In genomic region chr13:71211363-71211762, GRCm38 (mm10) we compare ENCODE assay signal across 16 mouse cellular contexts.
"Had no signal": no experiment of that assay in that cellular context is flagged by ENCODE, and none has a peak within 500 bp of the region (broad histone marks: within the 10 kb centered on the region; RNA-seq: fewer than 3 reads in every experiment).

No protein-coding gene starts in this region.

- H3K4me2 ChIP-seq: limb, embryonic 12.5 days; limb, embryonic 15.5 days; liver, embryonic 11.5 days; lung, embryonic 14.5 days; stomach, embryonic 15.5 days had no signal

- H3K9me3 ChIP-seq: limb, embryonic 12.5 days; limb, embryonic 15.5 days; stomach, embryonic 15.5 days had no signal

- H3K36me3 ChIP-seq: limb, embryonic 12.5 days; limb, embryonic 15.5 days; stomach, embryonic 15.5 days had no signal

- H3K9ac ChIP-seq: limb, embryonic 12.5 days; limb, embryonic 15.5 days; liver, embryonic 14.5 days; liver, postnatal 0 days; lung, embryonic 14.5 days; stomach, embryonic 15.5 days had no signal

- ATAC-seq: liver, postnatal 0 days; lung, postnatal 0 days had no signal

- H3K4me1 ChIP-seq: limb, embryonic 12.5 days; limb, embryonic 15.5 days; stomach, embryonic 15.5 days had no signal

- DNase-seq: kidney, adult 11 months; kidney, adult 8-10 months; kidney, postnatal 14 days; kidney, postnatal 4 days; left cerebral cortex, postnatal 4 days; liver, postnatal 0 days; lung, embryonic 14.5 days; right cerebral cortex, postnatal 4 days; thymus, postnatal 36 days had no signal

- H3K27me3 ChIP-seq: limb, embryonic 15.5 days; stomach, embryonic 15.5 days had no signal

- H3K27ac ChIP-seq: limb, embryonic 12.5 days; limb, embryonic 15.5 days; liver, embryonic 14.5 days; macrophage; stomach, embryonic 15.5 days had no signal

- H3K4me3 ChIP-seq: limb, embryonic 12.5 days; limb, embryonic 15.5 days; stomach, embryonic 15.5 days had no signal
